Mouse (Mus musculus): ENCODE measurements around the gene Nmrk1.

Nmrk1 gene

GRCm38 (mm10) chr19:18617504-18617903 is 14.2 kb upstream of the Nmrk1 start:
- DNase-seq: no peak

- DNase-seq: no peak
These were observed 12.7 kb upstream of the Nmrk1 start for GRCm38 (mm10) chr19:18619060-18619459.

- no peak for DNase-seq
These were observed 12.1 kb upstream of the Nmrk1 start for GRCm38 (mm10) chr19:18619691-18620090.

- no peak for DNase-seq
These were observed 7.9 kb upstream of the Nmrk1 start for GRCm38 (mm10) chr19:18623894-18624293.

GRCm38 (mm10) chr19:18629589-18629988 is 2.2 kb upstream of the Nmrk1 start:
- peak; percentile 93 to 95 for DNase-seq

- DNase-seq: peak; percentile 71 to 77
These were observed 1.3 kb upstream of the Nmrk1 start for GRCm38 (mm10) chr19:18630221-18631119.

GRCm38 (mm10) chr19:18631161-18631643 is 548 bp upstream of the Nmrk1 start:
- DNase-seq: peak; percentile 64 to 79

GRCm38 (mm10) chr19:18632231-18633185 is 758 bp downstream of the Nmrk1 start:
- peak; percentile 54 to 74 for DNase-seq

GRCm38 (mm10) chr19:18637954-18638353 is 6.2 kb downstream of the Nmrk1 start:
- no peak for DNase-seq

GRCm38 (mm10) chr19:18638949-18639348 is 7.2 kb downstream of the Nmrk1 start:
- no peak for DNase-seq

- DNase-seq: peak in 1 of 2 experiments; percentile 53
These were observed 7.8 kb downstream of the Nmrk1 start for GRCm38 (mm10) chr19:18639552-18639951.

- no peak for DNase-seq
These were observed 9.3 kb downstream of the Nmrk1 start for GRCm38 (mm10) chr19:18641001-18641400.

- DNase-seq: no peak
These were observed 11.7 kb downstream of the Nmrk1 start for GRCm38 (mm10) chr19:18643411-18643810.

- DNase-seq: no peak
These were observed 12.3 kb downstream of the Nmrk1 start for GRCm38 (mm10) chr19:18644084-18644483.

GRCm38 (mm10) chr19:18646397-18646796 is 14.6 kb downstream of the Nmrk1 start:
- no peak for DNase-seq

GRCm38 (mm10) chr19:18646853-18647420 is 15.2 kb downstream of the Nmrk1 start:
- no peak for DNase-seq

- no peak for DNase-seq
These were observed 16.2 kb downstream of the Nmrk1 start for GRCm38 (mm10) chr19:18647775-18648557.

- no peak for DNase-seq
These were observed 16.8 kb downstream of the Nmrk1 start for GRCm38 (mm10) chr19:18648558-18648945.

GRCm38 (mm10) chr19:18649955-18650354 is 18.2 kb downstream of the Nmrk1 start:
- no peak for DNase-seq

GRCm38 (mm10) chr19:18650473-18650872 is 18.7 kb downstream of the Nmrk1 start:
- no peak for DNase-seq

- DNase-seq: peak; percentile 29 to 40
These were observed 20.8 kb downstream of the Nmrk1 start for GRCm38 (mm10) chr19:18652592-18652991.

- DNase-seq: no peak
These were observed 21.3 kb downstream of the Nmrk1 start for GRCm38 (mm10) chr19:18653058-18653457.
